Mouse (Mus musculus) limb, embryonic 12.5 days (tissue): Measurements from ENCODE around the gene Bcap29. TPM values are rescaled to one million over a fixed set of nuclear protein-coding genes. Genes with fewer than 3 reads are reported as not detected.

Experiments used
- ATAC-seq: fragments of 200-750 bp; cut with Nextera tagmentation; 2 replicates; pipeline ENCODE4 v1.8.0; 2017; ENCODE audit warnings: low read depth, moderate TSS enrichment; ENCODE audit not compliant: insufficient number of reproducible peaks, insufficient read depth, low FRiP score, low TSS enrichment
- H3K27ac ChIP-seq: fragments of 300-500 bp; sonication (generic); 2 replicates; pipeline ENCODE4 v1.5.1; 2016; ENCODE audit warnings: mild to moderate bottlenecking, moderate library complexity
- H3K27me3 ChIP-seq: fragments of 300-500 bp; sonication (generic); 2 replicates; pipeline ENCODE4 v1.6.1; 2016; ENCODE audit warnings: mild to moderate bottlenecking, moderate library complexity
- H3K36me3 ChIP-seq: fragments of 300-500 bp; sonication (generic); 2 replicates; pipeline ENCODE4 v1.6.1; 2016; ENCODE audit warnings: mild to moderate bottlenecking, moderate library complexity
- H3K4me1 ChIP-seq: fragments of 300-500 bp; sonication (generic); replicated peaks from 2 replicates; pipeline ENCODE4 v1.6.1; 2016
- H3K4me2 ChIP-seq: fragments of 300-500 bp; sonication (generic); 2 replicates; pipeline ENCODE4 v1.6.1; 2016; ENCODE audit warnings: mild to moderate bottlenecking, moderate library complexity
- H3K4me3 ChIP-seq: fragments of 300-500 bp; sonication (generic); replicated peaks from 2 replicates; pipeline ENCODE4 v1.5.1; 2016; ENCODE audit warnings: mild to moderate bottlenecking
- H3K9ac ChIP-seq: fragments of 300-500 bp; sonication (generic); replicated peaks from 2 replicates; pipeline ENCODE4 v1.6.1; 2016; ENCODE audit warnings: mild to moderate bottlenecking, moderate library complexity
- H3K9me3 ChIP-seq: fragments of 300-500 bp; sonication (generic); 2 replicates; pipeline ENCODE4 v1.6.1; 2016; ENCODE audit warnings: mild to moderate bottlenecking, moderate library complexity
- WGBS: fragments of 180-500 bp; shearing (Covaris S2); methylation state at CpG from one replicate; pipeline ENCODE4 v1.1.7; 2016; 5-methylcytosine and 5-hydroxymethylcytosine counted together
- polyA plus RNA-seq: library from polyadenylated mRNA; unstranded; fragments of >200 nt; fragmentation: Nextera tagmentation; extraction: Ambion mirVana; gene quantifications from 2 replicates; pipeline ENCODE4 v1.2.1, GENCODE M21; 2016

The Bcap29 gene
- polyA plus RNA-seq, 1 experiment from 2014 or later: 30.7 TPM

DNA sequence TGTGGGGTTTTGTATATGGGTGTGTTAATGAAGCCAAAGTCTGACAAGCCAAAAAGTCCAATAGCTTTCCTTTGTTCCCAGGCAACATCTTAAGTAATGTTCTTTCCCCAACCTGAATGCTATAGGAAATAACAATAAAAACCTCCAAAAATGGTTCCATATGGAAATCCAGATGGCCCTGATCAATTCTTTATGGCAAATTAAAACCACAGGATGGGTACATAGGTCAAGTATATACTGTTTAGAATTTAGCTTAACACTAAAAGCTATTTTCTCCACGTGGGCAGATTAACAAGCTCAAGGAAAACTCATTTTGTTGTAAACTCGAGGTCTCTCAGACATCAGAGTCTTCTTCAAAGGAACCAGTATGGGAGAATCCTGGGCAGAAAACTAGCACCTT is 89.2 kb downstream of the Bcap29 start:
- Histone ChIP-seq H3K27me3 (peaks cover 4% of the 10 kb centered on the region; the same call in 1 of the 2 replicates), H3K4me2 (no peak overlapping the region), H3K36me3 (no peaks in the 10 kb centered on the region), H3K27ac (no peak overlapping the region), H3K9me3 (no peaks in the 10 kb centered on the region), H3K4me3 (no peak overlapping the region), H3K9ac (no peak overlapping the region), H3K4me1 (peaks cover 17% of the 10 kb centered on the region)
- 6% methylated on average over 2 of the region's 2 CpGs for WGBS
- peak; percentile 59; the same call in 1 of the 2 replicates for ATAC-seq

- no peak overlapping the region for H3K27ac ChIP-seq
- WGBS: 65% methylated on average over 5 of the region's 5 CpGs
- ATAC-seq: no peak
Observed at GRCm38 (mm10) chr12:31541541-31541940, 92.9 kb downstream of the Bcap29 start.

More at GRCm38 (mm10) chr12:31541541-31541940, 92.9 kb downstream of the Bcap29 start:
- Histone ChIP-seq H3K9me3 (no peaks in the 10 kb centered on the region), H3K4me2 (no peak overlapping the region), H3K4me3 (no peak overlapping the region), H3K36me3 (no peaks in the 10 kb centered on the region), H3K9ac (no peak overlapping the region), H3K4me1 (peaks cover 17% of the 10 kb centered on the region), H3K27me3 (peaks cover 2% of the 10 kb centered on the region; the same call in 1 of the 2 replicates)

Other genes with a start within 250 kb of the Bcap29 start
- 0.09 TPM in 1 of 2 replicates, not detected in the other for gene Slc26a3, start 243.8 kb downstream of the Bcap29 start, polyA plus RNA-seq
- gene Cbll1, start 135.0 kb downstream of the Bcap29 start, polyA plus RNA-seq: 12.1 and 12.5 TPM in 2 replicates
- gene Slc26a4, start 74.7 kb downstream of the Bcap29 start, polyA plus RNA-seq: 0.06 and 0.09 TPM in 2 replicates
- 11.0 and 11.5 TPM in 2 replicates for gene Dus4l, start 20.2 kb upstream of the Bcap29 start, polyA plus RNA-seq
- 36.0 and 38.5 TPM in 2 replicates for gene Cog5, start 20.2 kb upstream of the Bcap29 start, polyA plus RNA-seq
- 0.32 and 0.68 TPM in 2 replicates for gene Gpr22, start 79.3 kb upstream of the Bcap29 start, polyA plus RNA-seq